Mouse (Mus musculus): ENCODE measurements at regions not wholly inside any gene's neighbourhood (a gene's known extent, or its start where the extent isn't known, plus 50 kb on each side); places are given as distances from the start of the nearest gene placed in this dataset.

- no peak for DNase-seq (ENCODE audit: low spot score in 2 of 2)
Measured at GRCm38 (mm10) chr8:25340729-25341128, 516.6 kb upstream of the Adam5 start.

GRCm38 (mm10) chr8:25332120-25332607 lies 508.0 kb upstream of the Adam5 start:
- no peak for DNase-seq (ENCODE audit: low spot score in 2 of 2)

DNA sequence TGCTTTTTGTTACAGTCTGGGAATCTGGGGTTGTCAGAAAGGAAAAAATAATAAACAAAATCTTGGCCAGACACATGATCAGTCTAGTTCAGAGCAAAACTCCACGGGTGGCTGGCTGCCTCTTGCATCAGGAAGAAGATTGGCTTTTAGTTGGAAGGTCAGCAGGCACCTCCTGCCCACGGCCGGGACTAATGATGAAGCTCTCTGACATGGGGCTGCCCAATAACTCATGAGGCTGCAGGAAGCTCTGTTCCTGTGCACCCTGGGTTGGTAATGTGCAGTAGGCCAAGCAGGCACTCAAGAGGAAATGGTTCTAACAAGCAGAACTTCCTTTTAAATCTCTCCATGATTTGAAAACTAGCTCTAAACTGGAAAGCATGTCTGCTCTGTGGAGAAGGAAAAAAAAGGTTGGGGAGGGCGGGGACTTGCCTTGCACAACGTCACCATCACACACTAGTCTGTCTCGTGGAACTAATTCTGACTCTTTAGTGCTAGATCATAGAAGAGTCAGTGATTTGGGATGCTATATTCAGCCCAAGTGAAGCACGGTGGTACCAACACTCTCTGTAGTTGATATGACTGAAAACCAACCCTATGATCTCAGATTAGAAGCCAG lies 507.1 kb upstream of the Adam5 start:
- no peak for DNase-seq (ENCODE audit: low spot score in 2 of 2)

DNA sequence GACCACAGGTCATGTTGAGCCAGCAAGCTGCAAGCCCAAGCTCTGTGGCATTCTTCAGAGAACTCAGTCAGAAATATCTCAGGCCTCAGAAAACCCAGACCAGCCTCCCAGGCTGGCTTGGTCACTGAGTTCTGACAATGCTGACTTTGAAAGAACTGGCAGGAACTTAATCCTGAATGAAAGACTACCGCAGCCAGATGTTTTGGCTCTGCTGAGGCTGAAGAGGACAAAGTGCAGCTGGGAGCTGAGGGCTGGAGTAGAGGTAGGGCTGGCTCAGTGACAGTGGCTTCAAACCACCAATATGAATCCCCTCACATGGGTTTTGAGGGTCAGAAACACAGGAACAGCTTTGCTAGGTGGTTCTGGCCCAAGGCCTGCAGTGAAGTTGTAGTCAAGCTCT lies 505.6 kb upstream of the Adam5 start:
- no peak for DNase-seq (ENCODE audit: low spot score in 2 of 2)

DNA sequence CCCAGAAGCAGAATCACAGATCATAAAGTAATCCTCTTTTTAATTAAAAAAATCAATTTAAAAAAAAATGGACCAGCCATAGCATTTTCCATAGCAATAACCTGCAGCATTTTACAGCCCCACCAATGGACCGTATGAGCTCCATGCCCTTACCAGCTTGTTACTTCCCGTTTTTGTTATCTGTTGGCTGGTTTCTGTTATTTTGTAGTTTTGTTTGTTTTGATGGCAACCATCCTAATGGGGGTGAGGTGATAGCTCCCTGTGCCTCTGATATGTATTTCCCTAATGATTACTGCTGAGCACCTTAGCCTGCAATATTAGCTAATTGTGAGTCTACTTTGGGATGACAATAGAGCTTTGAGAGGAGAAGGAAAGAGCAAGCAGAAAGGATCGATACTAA lies 504.1 kb upstream of the Adam5 start:
- no peak for DNase-seq (ENCODE audit: low spot score in 2 of 2)

DNA sequence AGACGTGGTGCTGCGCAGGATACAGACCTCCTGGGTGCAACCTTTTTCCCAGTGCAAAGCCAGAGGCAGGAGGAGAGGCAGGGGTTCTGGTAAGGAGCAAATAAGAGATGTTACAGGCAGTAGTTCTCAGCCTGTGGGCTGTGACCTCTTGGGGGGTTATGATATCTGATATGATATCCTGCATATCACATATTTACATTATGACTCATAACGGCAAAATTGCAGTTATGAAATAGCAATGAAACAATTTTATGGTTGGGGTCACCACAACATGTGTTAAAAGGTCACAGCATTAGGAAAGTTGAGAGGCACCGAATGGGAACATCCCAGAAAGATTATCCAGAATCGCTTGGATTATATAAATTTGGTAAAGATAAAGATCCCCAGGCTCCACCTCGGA lies 502.8 kb upstream of the Adam5 start:
- no peak for DNase-seq (ENCODE audit: low spot score in 2 of 2)

DNA sequence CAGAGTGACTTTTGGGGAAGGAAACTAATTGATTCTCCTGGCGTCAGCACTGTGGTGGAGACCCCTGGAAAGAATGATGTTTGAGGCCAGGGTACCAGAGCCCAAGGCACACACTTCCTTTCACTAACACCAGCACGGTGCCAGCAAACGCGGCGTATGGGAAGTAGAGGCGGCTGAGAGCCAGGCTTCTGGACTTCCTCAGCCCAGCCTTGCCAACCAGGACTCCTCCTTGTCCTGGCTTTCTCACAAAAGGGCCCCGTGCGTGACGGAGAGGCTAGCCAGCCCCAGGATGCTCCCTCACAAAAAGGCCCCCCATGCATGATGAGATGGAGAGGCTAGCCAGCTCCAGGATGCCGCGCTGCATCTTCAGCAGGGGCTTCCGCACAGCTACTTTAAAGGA lies 502.1 kb upstream of the Adam5 start:
- DNase-seq (ENCODE audit: low spot score in 2 of 2) = no peak

- no peak for DNase-seq (ENCODE audit: low spot score in 2 of 2)
Measured at GRCm38 (mm10) chr8:25324731-25325130, 500.6 kb upstream of the Adam5 start.

DNA sequence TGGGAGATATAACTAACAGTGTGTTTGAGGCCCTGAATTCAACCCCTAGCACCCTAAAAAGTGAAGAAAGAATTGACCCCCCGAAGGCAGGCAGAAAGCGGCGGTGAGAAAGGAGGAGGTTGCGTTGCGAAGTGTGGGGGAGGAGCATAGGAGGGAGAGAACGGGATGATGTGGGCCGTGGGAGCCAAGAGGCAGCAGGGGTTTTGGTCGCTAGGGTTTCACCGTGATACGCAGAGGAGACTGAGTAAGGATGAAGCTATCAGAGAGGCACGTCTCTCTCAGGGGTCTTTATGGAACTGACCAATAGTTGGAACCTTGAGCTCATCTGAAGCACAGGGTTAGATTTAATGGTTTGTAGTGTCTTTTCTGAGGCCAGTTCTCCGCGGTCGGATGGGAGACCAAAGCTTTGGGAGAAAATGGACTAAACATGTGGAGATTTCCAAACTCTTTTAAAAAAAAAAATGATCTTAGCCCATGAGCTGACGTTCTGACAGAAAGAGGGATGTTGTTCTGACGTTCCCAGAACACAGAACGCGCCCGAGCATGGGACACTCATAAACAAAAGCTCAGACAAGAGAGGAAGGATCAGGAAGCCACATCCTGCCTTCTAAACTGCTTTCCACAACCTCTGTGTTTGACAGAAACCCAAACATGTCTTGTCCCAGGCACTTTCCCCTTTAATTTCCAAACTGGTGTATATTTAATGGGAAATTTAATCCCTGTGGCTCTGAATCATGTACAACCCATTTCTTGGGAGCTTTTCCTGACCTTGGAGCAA lies 499.7 kb upstream of the Adam5 start:
- DNase-seq (ENCODE audit: low spot score in 2 of 2) = no peak

GRCm38 (mm10) chr8:25316383-25316782 lies 492.2 kb upstream of the Adam5 start:
- DNase-seq (ENCODE audit: low spot score in 2 of 2) = no peak

DNA sequence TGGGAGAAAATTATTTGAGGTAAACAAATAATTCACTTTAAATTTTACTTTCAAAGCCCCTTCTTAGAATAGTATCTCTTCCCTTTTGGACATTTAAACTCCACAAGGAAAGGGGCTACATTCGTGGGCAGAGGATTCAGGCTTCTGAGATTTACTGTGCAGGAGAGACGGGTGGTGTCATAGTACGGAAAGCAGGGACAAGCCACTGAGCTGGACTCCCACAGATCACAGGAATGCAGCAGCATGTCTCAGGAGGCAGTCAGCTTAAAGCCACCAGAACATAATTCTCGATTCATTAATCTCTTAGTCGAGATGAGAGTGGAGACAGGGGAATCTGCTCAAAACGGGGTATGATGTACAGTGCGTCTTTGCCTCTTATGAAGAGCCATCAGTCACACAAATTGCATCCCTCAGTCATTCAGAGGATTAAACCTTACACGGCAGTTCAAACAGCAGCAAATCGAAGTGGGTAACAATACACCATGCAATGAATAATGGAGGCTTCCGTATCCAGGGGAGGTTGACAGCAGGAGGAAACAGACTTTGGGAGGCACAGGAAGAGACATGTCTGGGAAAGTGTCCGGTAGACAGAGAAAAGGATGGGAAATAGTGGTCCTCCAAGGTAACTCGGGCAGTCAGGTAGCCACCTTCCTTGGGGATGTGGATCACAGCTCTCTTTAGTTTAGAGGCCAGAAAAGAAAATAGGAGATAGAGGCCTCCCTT lies 487.8 kb upstream of the Adam5 start:
- DNase-seq (ENCODE audit: low spot score in 2 of 2) = no peak

GRCm38 (mm10) chr8:25307956-25308355 lies 483.8 kb upstream of the Adam5 start:
- no peak for DNase-seq (ENCODE audit: low spot score in 2 of 2)

GRCm38 (mm10) chr8:25307511-25307910 lies 483.3 kb upstream of the Adam5 start:
- DNase-seq (ENCODE audit: low spot score in 2 of 2) = no peak

GRCm38 (mm10) chr8:25306769-25307491 lies 482.8 kb upstream of the Adam5 start:
- no peak for DNase-seq (ENCODE audit: low spot score in 2 of 2)
